Mouse (Mus musculus): ENCODE results near the gene B830017H08Rik. TPM values are rescaled to one million over a fixed set of nuclear protein-coding genes. Genes with fewer than 3 reads are reported as not detected.
A peak's percentile ranks its signal among the peaks of the same experiment; 100 is the strongest.

B830017H08Rik gene
- total and polyA plus RNA-seq, 3 experiments, result 0.08 TPM; not detected in 2

DNA sequence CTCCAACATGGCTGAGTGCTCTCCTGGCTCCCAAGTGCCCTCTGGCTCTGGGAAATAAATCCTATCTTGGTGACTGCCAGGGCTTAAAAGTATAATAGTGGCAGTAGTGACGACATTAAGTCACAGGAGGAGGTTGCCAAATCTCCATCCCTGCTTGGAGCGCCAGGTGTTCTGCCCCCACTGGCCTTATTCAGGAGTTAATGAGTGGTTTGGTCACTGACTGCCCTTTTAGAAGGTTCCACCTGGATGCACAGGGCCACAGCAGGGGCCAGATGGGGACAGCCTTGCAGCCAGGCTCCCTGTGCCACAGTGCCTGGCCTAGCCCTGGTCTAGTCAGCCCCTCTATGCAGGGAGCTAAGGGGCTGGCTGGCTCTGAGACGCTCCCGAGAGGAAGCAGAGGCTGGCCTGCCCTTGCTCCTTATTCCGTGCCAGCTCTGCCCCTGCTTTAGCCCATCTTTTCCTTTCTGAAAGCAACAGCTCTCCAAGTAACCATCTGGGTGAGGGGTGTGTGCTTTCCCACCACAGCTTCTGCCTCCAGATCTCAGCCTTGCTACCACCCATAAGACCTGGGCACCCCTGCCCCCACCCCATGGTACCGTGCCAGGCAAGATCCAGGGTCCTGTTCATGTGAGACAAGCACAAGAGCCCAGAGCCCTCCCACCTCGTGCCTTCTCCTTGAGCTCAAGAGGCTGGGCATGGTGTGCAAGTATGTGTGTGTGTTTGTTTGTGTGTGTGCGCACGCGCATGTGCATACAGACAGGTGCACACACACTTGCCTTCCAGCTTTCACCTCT lies 2.3 kb upstream of the B830017H08Rik start:
- TF ChIP-seq HCFC1 (IDR thresholded peaks at IDR 0.05; ENCODE audit: low read depth, low read length) (no peak), USF1 (IDR thresholded peaks at IDR 0.05; ENCODE audit: low read depth, low read length) (no peak), ZMIZ1 (IDR thresholded peaks at IDR 0.05; ENCODE audit: low read depth, low read length) (no peak), ZNF384 (IDR thresholded peaks at IDR 0.05; ENCODE audit: low read depth, low read length) (no peak), CHD2 (IDR thresholded peaks at IDR 0.05; ENCODE audit: low read length) (no peak), MEF2A (IDR thresholded peaks at IDR 0.05; ENCODE audit: borderline replicate concordance, low read depth, low read length) (no peak), ETS1 (conservative IDR thresholded peaks at IDR 0.05; ENCODE audit: low read depth, low read length) (no peak), JUN (IDR thresholded peaks at IDR 0.05; ENCODE audit: insufficient read depth, low read depth, low read length) (no peak), POLR2A (IDR thresholded peaks at IDR 0.05; ENCODE audit: low read depth, low read length) (no peak), ELF1 (IDR thresholded peaks at IDR 0.05; ENCODE audit: low read depth, low read length) (no peak), RAD21 (IDR thresholded peaks at IDR 0.05; ENCODE audit: low read depth, low read length) (no peak), GABPA (IDR thresholded peaks at IDR 0.05; ENCODE audit: insufficient replicate concordance, low read depth, low read length) (no peak), JUND (conservative IDR thresholded peaks at IDR 0.05; ENCODE audit: low read depth, low read length) (no peak), CTCF (conservative IDR thresholded peaks at IDR 0.05 in 1 of 2, IDR thresholded peaks at IDR 0.05 in 1 of 2; ENCODE audit: low read depth in 2 of 2, low read length in 2 of 2) (no peak)
- Histone ChIP-seq H3K4me2 (ENCODE audit: insufficient read depth, low read depth, poor library complexity, severe bottlenecking) (no peak overlapping the region), H3K36me3 (replicated peaks in 1 of 2; ENCODE audit: control insufficient read depth in 1 of 2, insufficient read depth in 1 of 2, low read length in 1 of 2) (no peaks in the 10 kb centered on the region), H3K9ac (ENCODE audit: insufficient read depth, low read depth) (no peak overlapping the region), H3K27me3 (replicated peaks) (peaks cover 6% of the 10 kb centered on the region), H3K4me3 (replicated peaks in 1 of 3; ENCODE audit: low read depth in 2 of 3, low read length in 2 of 3, poor library complexity in 1 of 3) (no peak overlapping the region), H3K4me1 (ENCODE audit: control insufficient read depth in 1 of 2, insufficient read depth in 2 of 2) (no peaks in the 10 kb centered on the region), H3K27ac (ENCODE audit: insufficient read depth, low read depth) (no peak overlapping the region), H3K79me2 (replicated peaks; ENCODE audit: control insufficient read depth, extremely low read depth, insufficient read depth, poor library complexity, severe bottlenecking) (no peaks in the 10 kb centered on the region), H3K9me3 (replicated peaks; ENCODE audit: low read length) (peaks cover 4% of the 10 kb centered on the region)
- no peak for DNase-seq (ENCODE audit: extremely low read depth)
- in situ Hi-C loops (cut with MboI; ENCODE audit: low pct_ligation_motif_present, low pct_unique_long_range_greater_than_20kb, low sequenced_read_pairs) (no loop called here), dilution Hi-C loops (cut with MboI; ENCODE audit: extremely low pct_ligation_motif_present, extremely low pct_unique_long_range_greater_than_20kb, low sequenced_read_pairs) (no loop called here)

GRCm38 (mm10) chr16:17831781-17832180 lies 1.1 kb upstream of the B830017H08Rik start:
- H3K79me2 ChIP-seq (replicated peaks; ENCODE audit: control insufficient read depth, extremely low read depth, insufficient read depth, poor library complexity, severe bottlenecking), result no peaks in the 10 kb centered on the region
- no peak overlapping the region for H3K27ac ChIP-seq (ENCODE audit: insufficient read depth, low read depth)
- H3K9ac ChIP-seq (ENCODE audit: insufficient read depth, low read depth), result no peak overlapping the region
- peaks cover 4% of the 10 kb centered on the region for H3K9me3 ChIP-seq (replicated peaks; ENCODE audit: low read length)
- H3K4me2 ChIP-seq (ENCODE audit: insufficient read depth, low read depth, poor library complexity, severe bottlenecking), result no peak overlapping the region
- in situ Hi-C loops (cut with MboI; ENCODE audit: low pct_ligation_motif_present, low pct_unique_long_range_greater_than_20kb, low sequenced_read_pairs), result no loop called here
- H3K36me3 ChIP-seq (replicated peaks in 1 of 2; ENCODE audit: control insufficient read depth in 1 of 2, insufficient read depth in 1 of 2, low read length in 1 of 2), result no peaks in the 10 kb centered on the region
- H3K4me1 ChIP-seq (ENCODE audit: control insufficient read depth in 1 of 2, insufficient read depth in 2 of 2), result no peaks in the 10 kb centered on the region
- peaks cover 4% of the 10 kb centered on the region for H3K27me3 ChIP-seq (replicated peaks)
- TF ChIP-seq TCF12 (IDR thresholded peaks at IDR 0.05; ENCODE audit: low read depth, low read length) (no peak), POLR2A (IDR thresholded peaks at IDR 0.05; ENCODE audit: low read depth, low read length) (no peak), RAD21 (IDR thresholded peaks at IDR 0.05; ENCODE audit: low read depth, low read length) (peak; percentile 13), CTCF (conservative IDR thresholded peaks at IDR 0.05 in 1 of 2, IDR thresholded peaks at IDR 0.05 in 1 of 2; ENCODE audit: low read depth in 2 of 2, low read length in 2 of 2) (peak in 1 of 2 experiments; percentile 39; a peak in 2 of 4 replicates), ZNF384 (IDR thresholded peaks at IDR 0.05; ENCODE audit: low read depth, low read length) (no peak), JUND (conservative IDR thresholded peaks at IDR 0.05; ENCODE audit: low read depth, low read length) (no peak), PAX5 (IDR thresholded peaks at IDR 0.05; ENCODE audit: low read length) (no peak), KAT2A (IDR thresholded peaks at IDR 0.05; ENCODE audit: insufficient replicate concordance, low read length) (no peak), NRF1 (IDR thresholded peaks at IDR 0.05; ENCODE audit: low read depth, low read length) (0 out of 2 replicates have a peak, but pooled peaks have one; percentile 13)
- dilution Hi-C loops (cut with MboI; ENCODE audit: extremely low pct_ligation_motif_present, extremely low pct_unique_long_range_greater_than_20kb, low sequenced_read_pairs), result no loop called here
- H3K4me3 ChIP-seq (replicated peaks in 1 of 3; ENCODE audit: low read depth in 2 of 3, low read length in 2 of 3, poor library complexity in 1 of 3), result no peak overlapping the region
- DNase-seq (ENCODE audit: extremely low read depth), result no peak
